Mouse (Mus musculus): ENCODE measurements around the gene Psmc5.
"Not testable (repeated sequence)": the region's sequence is repeated elsewhere in the genome, so short reads cannot be mapped to it uniquely, and the experiment has no call there.

Psmc5 gene

GRCm38 (mm10) chr11:106255685-106256451 is at the start of gene Psmc5, which contains the start of gene Ftsj3:
TSS of gene Psmc5 (plus strand) at chr11:106256154.
TSS of gene Ftsj3 (minus strand) at chr11:106256079.
- DNase-seq (ENCODE audit: low spot score): peak; percentile 98

GRCm38 (mm10) chr11:106212771-106213170 is 43.2 kb upstream of the Psmc5 start:
- no peak for DNase-seq (ENCODE audit: low spot score)

GRCm38 (mm10) chr11:106214856-106215255 is 41.1 kb upstream of the Psmc5 start:
- no peak for DNase-seq (ENCODE audit: low spot score)

- no peak for DNase-seq (ENCODE audit: low spot score)
Observed at GRCm38 (mm10) chr11:106215450-106215859, 40.5 kb upstream of the Psmc5 start.

- no peak for DNase-seq (ENCODE audit: low spot score)
Observed at GRCm38 (mm10) chr11:106215927-106216729, 39.8 kb upstream of the Psmc5 start, which contains the start of gene Ccdc47. TSS of gene Ccdc47 (minus strand) at chr11:106216344.

- DNase-seq (ENCODE audit: low spot score): peak; percentile 67
Observed at GRCm38 (mm10) chr11:106216730-106217490, 39.0 kb upstream of the Psmc5 start, which contains the start of gene Ddx42. TSS of gene Ddx42 (plus strand) at chr11:106216926.

- no peak for DNase-seq (ENCODE audit: low spot score)
Observed at GRCm38 (mm10) chr11:106220603-106221002, 35.4 kb upstream of the Psmc5 start.

- not testable (repeated sequence) for DNase-seq (ENCODE audit: low spot score)
Observed at GRCm38 (mm10) chr11:106233978-106234377, 22.0 kb upstream of the Psmc5 start.

GRCm38 (mm10) chr11:106246834-106247233 is 9.1 kb upstream of the Psmc5 start:
- DNase-seq (ENCODE audit: low spot score): no peak

GRCm38 (mm10) chr11:106249326-106249725 is 6.6 kb upstream of the Psmc5 start:
- DNase-seq (ENCODE audit: low spot score): no peak

GRCm38 (mm10) chr11:106254767-106255166 is 1.2 kb upstream of the Psmc5 start:
- DNase-seq (ENCODE audit: low spot score): no peak

- DNase-seq (ENCODE audit: low spot score): no peak
Observed at GRCm38 (mm10) chr11:106255174-106255573, 780 bp upstream of the Psmc5 start.

GRCm38 (mm10) chr11:106256775-106257174 is 821 bp downstream of the Psmc5 start:
- DNase-seq (ENCODE audit: low spot score): no peak

- no peak for DNase-seq (ENCODE audit: low spot score)
Observed at GRCm38 (mm10) chr11:106260826-106261450, 5.0 kb downstream of the Psmc5 start.

- no peak for DNase-seq (ENCODE audit: low spot score)
Observed at GRCm38 (mm10) chr11:106263963-106264362, 8.0 kb downstream of the Psmc5 start.

GRCm38 (mm10) chr11:106264988-106265387 is 9.0 kb downstream of the Psmc5 start:
- DNase-seq (ENCODE audit: low spot score): no peak

GRCm38 (mm10) chr11:106265570-106265969 is 9.6 kb downstream of the Psmc5 start:
- no peak for DNase-seq (ENCODE audit: low spot score)

- no peak for DNase-seq (ENCODE audit: low spot score)
Observed at GRCm38 (mm10) chr11:106266431-106266830, 10.5 kb downstream of the Psmc5 start.

GRCm38 (mm10) chr11:106267311-106267852 is 11.4 kb downstream of the Psmc5 start:
- DNase-seq (ENCODE audit: low spot score): peak; percentile 23

- no peak for DNase-seq (ENCODE audit: low spot score)
Observed at GRCm38 (mm10) chr11:106267871-106268270, 11.9 kb downstream of the Psmc5 start.

GRCm38 (mm10) chr11:106268326-106269059 is 12.5 kb downstream of the Psmc5 start:
- peak; percentile 24 for DNase-seq (ENCODE audit: low spot score)

Data from ovary, postnatal 10 days (tissue).